Mouse (Mus musculus) MEL (cell line): ENCODE results near the gene Tspan4. TPM values are rescaled to one million over a fixed set of nuclear protein-coding genes. Genes with fewer than 3 reads are reported as not detected.

Experiments
- DNase-seq: peaks from one replicate; pipeline ENCODE4 v3.0.0; 2011; ENCODE audit warnings: low read depth, low spot score
- H3K27ac ChIP-seq: 2 replicates; pipeline ENCODE4 v1.5.1; 2012; ENCODE audit warnings: low read depth, mild to moderate bottlenecking, control low read depth, low read length, moderate library complexity; ENCODE audit not compliant: control insufficient read depth
- H3K27me3 ChIP-seq, 2 experiments: fragments of 150-350 bp in 1 of 2; sonication (generic) in 1 of 2; 2 replicates each; pipeline ENCODE4 v1.6.1; 2012; ENCODE audit warnings: low read length in 2 of 2, mild to moderate bottlenecking in 2 of 2, improper control_type of control experiment in 1 of 2, moderate library complexity in 1 of 2; ENCODE audit not compliant: insufficient read depth in 2 of 2, control insufficient read depth in 1 of 2
- H3K36me3 ChIP-seq, 2 experiments: 2 replicates each; pipeline ENCODE4 v1.6.1; 2012 to 2014; ENCODE audit warnings: low read length in 2 of 2, improper control_type of control experiment in 1 of 2, inconsistent platforms in 1 of 2, mild to moderate bottlenecking in 1 of 2; ENCODE audit not compliant: insufficient read depth in 2 of 2, control insufficient read depth in 1 of 2
- H3K4me1 ChIP-seq, 2 experiments: fragments of 150-350 bp in 1 of 2; sonication (generic) in 1 of 2; 2 replicates each; pipeline ENCODE4 v1.6.1; 2012; ENCODE audit warnings: low read length in 2 of 2, improper control_type of control experiment in 1 of 2, mild to moderate bottlenecking in 1 of 2; ENCODE audit not compliant: insufficient read depth in 2 of 2, control insufficient read depth in 1 of 2
- H3K4me3 ChIP-seq, 2 experiments: fragments of 150-350 bp in 1 of 2; sonication (generic) in 1 of 2; 2 replicates each; pipeline ENCODE4 v1.5.1; 2012; ENCODE audit warnings: low read depth in 2 of 2, low read length in 2 of 2, mild to moderate bottlenecking in 2 of 2, moderate library complexity in 2 of 2, control low read depth in 1 of 2, improper control_type of control experiment in 1 of 2; ENCODE audit not compliant: control insufficient read depth in 1 of 2, insufficient read depth in 1 of 2
- H3K79me2 ChIP-seq: 2 replicates; pipeline ENCODE4 v1.6.1; 2012; ENCODE audit warnings: mild to moderate bottlenecking, low read length, moderate library complexity; ENCODE audit not compliant: control insufficient read depth, poor library complexity, insufficient read depth
- H3K9ac ChIP-seq: 2 replicates; pipeline ENCODE4 v1.6.1; 2012; ENCODE audit warnings: low read depth, mild to moderate bottlenecking, control low read depth, low read length, moderate library complexity; ENCODE audit not compliant: control insufficient read depth, poor library complexity, severe bottlenecking
- H3K9me3 ChIP-seq: fragments of 150-350 bp; sonication (generic); replicated peaks from 2 replicates; pipeline ENCODE4 v1.6.1; 2012; ENCODE audit warnings: mild to moderate bottlenecking, low read length, improper control_type of control experiment, moderate library complexity; ENCODE audit not compliant: insufficient read depth
- BHLHE40 ChIP-seq: IDR thresholded peaks from 2 replicates; pipeline ENCODE4 v1.6.1; 2012; ENCODE audit warnings: low read depth, mild to moderate bottlenecking, inconsistent platforms, low read length, improper control_type of control experiment, borderline replicate concordance
- CHD1 ChIP-seq: IDR thresholded peaks from 2 replicates; pipeline ENCODE4 v1.6.1; 2012; ENCODE audit warnings: low read depth, mild to moderate bottlenecking, inconsistent platforms, low read length, improper control_type of control experiment
- CTCF ChIP-seq, 3 experiments: IDR thresholded peaks in 2 of 3; conservative IDR thresholded peaks in 1 of 3; 2 replicates each; pipeline ENCODE4 v1.5.1; 2011 to 2012; ENCODE audit warnings: low read length in 3 of 3, low read depth in 2 of 3, mild to moderate bottlenecking in 2 of 3, improper control_type of control experiment in 1 of 3, inconsistent platforms in 1 of 3, mixed read lengths in 1 of 3, moderate library complexity in 1 of 3; ENCODE audit not compliant: control insufficient read depth in 1 of 3, insufficient read depth in 1 of 3, poor library complexity in 1 of 3, severe bottlenecking in 1 of 3
- ELF1 ChIP-seq: IDR thresholded peaks from 2 replicates; pipeline ENCODE4 v1.6.1; 2014; ENCODE audit warnings: low read depth, mild to moderate bottlenecking, inconsistent platforms, low read length, improper control_type of control experiment, moderate library complexity
- EP300 ChIP-seq, 2 experiments: IDR thresholded peaks; 2 replicates each; pipeline ENCODE4 v1.6.1; 2011; ENCODE audit warnings: improper control_type of control experiment in 2 of 2, low read length in 2 of 2, low read depth in 1 of 2, mild to moderate bottlenecking in 1 of 2
- ETS1 ChIP-seq: IDR thresholded peaks from 2 replicates; pipeline ENCODE4 v1.6.1; 2012; ENCODE audit warnings: low read depth, mild to moderate bottlenecking, inconsistent platforms, low read length, improper control_type of control experiment, moderate library complexity
- GATA1 ChIP-seq: IDR thresholded peaks from 2 replicates; pipeline ENCODE4 v1.6.1; 2011; ENCODE audit warnings: low read depth, low read length, improper control_type of control experiment
- HCFC1 ChIP-seq: IDR thresholded peaks from 2 replicates; pipeline ENCODE4 v1.6.1; 2012; ENCODE audit warnings: low read depth, mild to moderate bottlenecking, inconsistent platforms, low read length, improper control_type of control experiment, moderate library complexity
- MAX ChIP-seq: IDR thresholded peaks from 2 replicates; pipeline ENCODE4 v1.6.1; 2011; ENCODE audit warnings: low read length, improper control_type of control experiment
- MEF2A ChIP-seq: IDR thresholded peaks from 2 replicates; pipeline ENCODE4 v1.6.1; 2014; ENCODE audit warnings: low read depth, mild to moderate bottlenecking, inconsistent platforms, low read length, improper control_type of control experiment; ENCODE audit not compliant: poor library complexity, insufficient replicate concordance, severe bottlenecking; ENCODE audit errors: extremely low read depth
- MXI1 ChIP-seq: IDR thresholded peaks from 2 replicates; pipeline ENCODE4 v1.6.1; 2011; ENCODE audit warnings: mild to moderate bottlenecking, low read depth, low read length, improper control_type of control experiment
- MYB ChIP-seq: IDR thresholded peaks from 2 replicates; pipeline ENCODE4 v1.6.1; 2011; ENCODE audit warnings: mild to moderate bottlenecking, low read depth, low read length, improper control_type of control experiment
- NELFE ChIP-seq: IDR thresholded peaks from 2 replicates; pipeline ENCODE4 v1.6.1; 2011; ENCODE audit warnings: low read depth, low read length, improper control_type of control experiment
- NRF1 ChIP-seq: IDR thresholded peaks from 2 replicates; pipeline ENCODE4 v1.6.1; 2014; ENCODE audit warnings: low read depth, mild to moderate bottlenecking, inconsistent platforms, low read length, improper control_type of control experiment, moderate library complexity; ENCODE audit not compliant: poor library complexity, insufficient read depth, severe bottlenecking
- POLR2A ChIP-seq, 2 experiments: IDR thresholded peaks; 2 replicates each; pipeline ENCODE4 v1.6.1; 2011 to 2012; ENCODE audit warnings: low read length in 2 of 2, mild to moderate bottlenecking in 2 of 2, control low read depth in 1 of 2, improper control_type of control experiment in 1 of 2, low read depth in 1 of 2, moderate library complexity in 1 of 2; ENCODE audit not compliant: control insufficient read depth in 1 of 2, insufficient read depth in 1 of 2, poor library complexity in 1 of 2
- RAD21 ChIP-seq: IDR thresholded peaks from 2 replicates; pipeline ENCODE4 v1.6.1; 2011; ENCODE audit warnings: mild to moderate bottlenecking, low read depth, low read length, improper control_type of control experiment
- SIN3A ChIP-seq: IDR thresholded peaks from 2 replicates; pipeline ENCODE4 v1.6.1; 2012; ENCODE audit warnings: low read length, improper control_type of control experiment, inconsistent platforms
- TAL1 ChIP-seq: IDR thresholded peaks from 2 replicates; pipeline ENCODE4 v1.6.1; 2012; ENCODE audit warnings: mild to moderate bottlenecking, inconsistent platforms, low read length, moderate library complexity, mixed read lengths
- UBTF ChIP-seq: IDR thresholded peaks from 2 replicates; pipeline ENCODE4 v1.6.1; 2012; ENCODE audit warnings: low read depth, mild to moderate bottlenecking, inconsistent platforms, low read length, improper control_type of control experiment, moderate library complexity, borderline replicate concordance; ENCODE audit not compliant: insufficient read depth
- USF2 ChIP-seq, 2 experiments: IDR thresholded peaks; 2 replicates each; pipeline ENCODE4 v1.6.1; 2011 to 2012; ENCODE audit warnings: improper control_type of control experiment in 2 of 2, low read length in 2 of 2, borderline replicate concordance in 1 of 2, inconsistent platforms in 1 of 2, low read depth in 1 of 2, mild to moderate bottlenecking in 1 of 2; ENCODE audit not compliant: insufficient read depth in 1 of 2
- ZKSCAN1 ChIP-seq: IDR thresholded peaks from 2 replicates; pipeline ENCODE4 v1.6.1; 2012; ENCODE audit warnings: low read depth, mild to moderate bottlenecking, inconsistent platforms, low read length, improper control_type of control experiment, moderate library complexity
- ZMIZ1 ChIP-seq: IDR thresholded peaks from 2 replicates; pipeline ENCODE4 v1.6.1; 2012; ENCODE audit warnings: low read depth, mild to moderate bottlenecking, inconsistent platforms, low read length, improper control_type of control experiment, moderate library complexity
- ZNF384 ChIP-seq: IDR thresholded peaks from 2 replicates; pipeline ENCODE4 v1.6.1; 2012; ENCODE audit warnings: low read depth, mild to moderate bottlenecking, inconsistent platforms, low read length, improper control_type of control experiment
- polyA plus RNA-seq, 2 experiments: library from polyadenylated mRNA; stranded (reverse) in 1 of 2; unstranded in 1 of 2; fragments of >175 nt in 1 of 2; fragments of >200 nt in 1 of 2; gene quantifications; 2 replicates each; pipeline versions ENCODE4 v1.2.1 to v1.2.4; 2012; ENCODE audit warnings: low replicate concordance in 2 of 2, low read depth in 1 of 2; ENCODE audit not compliant: insufficient read length in 2 of 2, insufficient read depth in 1 of 2, missing spikeins in 1 of 2
- total RNA-seq: library from RNA; depleted of rRNA; stranded (reverse); fragments of 300-350 nt; gene quantifications from 2 replicates; pipeline ENCODE4 v1.2.3, GENCODE M21; 2012

Tspan4 gene
- total and polyA plus RNA-seq, 3 experiments = 97.9 to 110 TPM; not detected in 1

DNA sequence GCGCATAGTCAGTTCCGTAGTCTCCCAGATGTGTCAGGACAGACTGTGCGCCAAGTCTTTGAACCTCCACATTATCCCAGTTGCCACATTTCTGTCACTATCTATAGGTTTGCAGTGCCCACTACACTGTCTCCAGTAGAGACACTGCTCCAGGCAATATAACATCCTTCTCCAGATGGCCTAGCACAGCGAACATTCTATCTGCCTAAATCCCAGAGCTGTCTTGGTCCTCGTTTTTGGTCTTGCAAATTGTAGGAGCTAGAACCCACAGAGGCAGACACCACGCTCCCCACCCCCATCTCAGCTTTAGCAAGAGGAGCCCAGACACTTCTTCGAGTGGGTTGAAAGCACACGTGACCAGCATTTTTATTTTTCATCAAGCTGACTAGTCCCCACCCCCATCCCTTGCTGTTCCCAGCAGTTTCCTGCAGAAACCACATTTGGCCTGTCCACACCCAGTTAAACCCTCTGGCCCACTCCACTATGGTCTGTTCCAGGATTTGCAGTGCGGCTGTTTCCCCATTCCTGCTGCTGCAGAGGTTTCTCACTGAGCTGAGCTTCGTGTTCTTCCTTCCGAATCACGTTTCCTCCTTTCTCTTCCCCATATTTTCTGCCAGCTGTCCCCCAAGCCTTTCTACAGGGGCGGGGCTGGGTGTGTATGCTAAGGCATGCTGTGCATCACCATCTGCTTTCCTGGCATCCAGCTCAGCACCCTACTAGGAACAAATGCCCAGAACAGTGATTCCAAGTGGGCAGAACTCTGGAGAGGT lies 65.5 kb downstream of the Tspan4 start (continued):
- TF ChIP-seq MAX (peak; percentile 54), TAL1 (no peak), EP300 (IDR thresholded peaks at IDR 0.05; ENCODE audit: low read depth in 1 of 2, low read length in 2 of 2) (no peak), ZMIZ1 (no peak), HCFC1 (no peak), ETS1 (peak; percentile 44; the same call in 1 of the 2 replicates)

DNA sequence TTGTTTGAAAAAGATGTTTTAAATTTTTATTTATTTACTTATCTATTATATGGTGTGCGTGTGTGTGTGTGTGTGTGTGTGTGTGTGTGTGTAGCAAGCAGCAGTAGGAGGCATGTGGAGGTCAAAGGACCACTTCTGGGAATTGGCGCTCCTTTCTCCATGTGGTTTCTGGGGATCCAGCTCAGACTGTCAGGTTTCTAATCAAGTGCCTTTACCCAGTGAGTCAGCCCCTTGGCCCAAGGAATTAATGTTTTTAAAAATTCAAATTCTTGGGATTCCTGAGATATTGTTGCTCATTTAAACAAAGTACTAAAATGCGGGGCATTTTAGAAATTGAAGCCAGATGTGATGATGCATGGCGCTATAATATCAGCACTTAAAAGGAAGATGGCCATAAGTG lies 66.6 kb downstream of the Tspan4 start:
- no peaks in the 10 kb centered on the region for H3K27me3 ChIP-seq
- no peak overlapping the region for H3K27ac ChIP-seq
- H3K9ac ChIP-seq = no peak overlapping the region
- no peak overlapping the region for H3K4me3 ChIP-seq
- no peak for DNase-seq
- H3K36me3 ChIP-seq = peaks cover 0 to 13% of the 10 kb centered on the region in 2 experiments; a peak in 2 of 4 replicates
- H3K79me2 ChIP-seq = peaks cover 15% of the 10 kb centered on the region
- TF ChIP-seq ZKSCAN1 = no peak
- no peak for TF ChIP-seq MEF2A
- no peak for TF ChIP-seq TAL1
- TF ChIP-seq CHD1 = no peak
- no peak for TF ChIP-seq SIN3A
- TF ChIP-seq NRF1 = no peak
- TF ChIP-seq MYB = no peak
- TF ChIP-seq RAD21 = no peak
- no peak for TF ChIP-seq CTCF (IDR thresholded peaks at IDR 0.05 in 2 of 3, conservative IDR thresholded peaks at IDR 0.05 in 1 of 3; ENCODE audit: control insufficient read depth in 1 of 3, insufficient read depth in 1 of 3, low read depth in 2 of 3, low read length in 3 of 3, poor library complexity in 1 of 3, severe bottlenecking in 1 of 3)
- TF ChIP-seq GATA1 = no peak
- no peak for TF ChIP-seq BHLHE40
- no peak for TF ChIP-seq UBTF
- TF ChIP-seq NELFE = no peak
- no peak for TF ChIP-seq ETS1
- TF ChIP-seq POLR2A (IDR thresholded peaks at IDR 0.05; ENCODE audit: control insufficient read depth in 1 of 2, insufficient read depth in 1 of 2, low read depth in 1 of 2, low read length in 2 of 2, poor library complexity in 1 of 2) = no peak
- no peak for TF ChIP-seq ZNF384
- no peak for TF ChIP-seq ELF1
- TF ChIP-seq MXI1 = no peak
- TF ChIP-seq USF2 (IDR thresholded peaks at IDR 0.05; ENCODE audit: borderline replicate concordance in 1 of 2, insufficient read depth in 1 of 2, low read depth in 1 of 2, low read length in 2 of 2) = no peak
- TF ChIP-seq, all 39 proteins: peak for 0
- H3K4me1 ChIP-seq = peaks cover 5 to 18% of the 10 kb centered on the region in 2 experiments; a peak in 3 of 4 replicates
- no peaks in the 10 kb centered on the region for H3K9me3 ChIP-seq
